Mouse (Mus musculus) gonadal fat pad, adult 2 months (tissue): ENCODE measurements around the gene Gm13030. TPM values are rescaled to one million over a fixed set of nuclear protein-coding genes. Genes with fewer than 3 reads are reported as not detected.
"Not testable (repeated sequence)": the region's sequence is repeated elsewhere in the genome, so short reads cannot be mapped to it uniquely, and the experiment has no call there.

Experiments
- DNase-seq: peaks from one replicate; pipeline ENCODE4 v3.0.0-alpha.2; 2012; ENCODE audit warnings: low read depth
- polyA plus RNA-seq: library from polyadenylated mRNA; depleted of rRNA; stranded (reverse); fragments of >200 nt; gene quantifications from 2 replicates; pipeline ENCODE4 v1.2.3, GENCODE M21; 2012; rRNA removed

The Gm13030 gene
- not detected in 2 replicates for polyA plus RNA-seq

GRCm38 (mm10) chr4:138873864-138874263, at the start of gene Gm13030:
TSS of gene Gm13030 (minus strand) at chr4:138873964.
- no peak for DNase-seq

GRCm38 (mm10) chr4:138922131-138922459, 48.3 kb upstream of the Gm13030 start:
- peak; percentile 36 for DNase-seq

GRCm38 (mm10) chr4:138921254-138922130, 47.7 kb upstream of the Gm13030 start:
- no peak for DNase-seq

- no peak for DNase-seq
Observed at GRCm38 (mm10) chr4:138917282-138917681, 43.5 kb upstream of the Gm13030 start.

DNA sequence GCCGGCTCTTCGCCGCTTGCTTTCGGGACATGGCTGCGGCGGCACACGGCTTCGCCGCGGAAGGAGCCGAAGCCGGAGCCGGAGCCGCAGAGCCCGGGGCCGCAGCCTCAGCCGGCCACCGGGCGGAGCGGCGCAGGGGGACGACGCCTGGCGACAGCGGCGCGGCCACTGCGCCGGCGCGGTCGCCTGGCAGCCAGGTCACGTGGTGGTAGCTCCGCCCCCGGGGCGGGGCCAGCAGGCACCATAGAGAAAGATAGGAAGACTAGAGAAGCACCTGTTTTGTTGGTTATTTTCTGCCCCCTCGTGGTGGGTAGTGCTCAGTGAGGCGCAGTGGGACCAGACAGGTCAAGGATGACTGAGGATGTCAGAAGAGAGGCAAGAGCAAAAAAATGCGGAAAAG, 40.0 kb upstream of the Gm13030 start, which contains the start of gene Otud3:
TSS of gene Otud3 (minus strand) at position 149 of the 400 bp plus-strand sequence.
- DNase-seq = peak; percentile 34

DNA sequence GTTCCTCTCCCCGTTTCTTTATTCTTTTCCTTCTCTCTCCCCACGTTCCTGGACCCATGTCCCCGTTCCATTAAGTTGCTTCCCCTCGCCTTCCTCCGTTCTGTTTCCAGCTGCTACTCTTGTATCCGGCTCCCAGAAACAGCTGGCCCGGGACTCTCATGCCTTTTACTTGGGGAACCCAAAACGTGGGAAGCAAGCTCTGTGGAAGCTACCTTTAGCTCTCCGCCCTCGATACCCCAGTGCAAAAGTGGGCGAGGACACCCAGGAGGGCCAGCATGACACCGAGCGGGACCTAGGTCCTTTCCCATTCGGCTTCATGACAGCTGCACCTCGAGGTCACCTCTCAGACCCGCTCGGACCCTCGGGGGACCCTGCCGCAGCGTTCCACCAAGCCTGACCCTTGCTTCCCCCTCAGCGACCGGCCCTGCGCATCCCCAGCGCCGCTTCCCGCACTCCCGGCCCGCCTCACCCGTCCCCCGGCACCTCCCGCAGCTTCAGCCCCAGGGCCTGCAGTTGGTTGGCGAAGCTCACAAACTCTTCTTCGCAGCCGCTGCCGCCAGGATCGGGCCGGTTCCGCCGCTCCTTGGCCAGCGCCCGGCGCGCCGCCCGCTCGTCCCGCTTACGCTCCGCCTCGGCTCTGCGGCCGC, 39.5 kb upstream of the Gm13030 start:
- no peak for DNase-seq

DNA sequence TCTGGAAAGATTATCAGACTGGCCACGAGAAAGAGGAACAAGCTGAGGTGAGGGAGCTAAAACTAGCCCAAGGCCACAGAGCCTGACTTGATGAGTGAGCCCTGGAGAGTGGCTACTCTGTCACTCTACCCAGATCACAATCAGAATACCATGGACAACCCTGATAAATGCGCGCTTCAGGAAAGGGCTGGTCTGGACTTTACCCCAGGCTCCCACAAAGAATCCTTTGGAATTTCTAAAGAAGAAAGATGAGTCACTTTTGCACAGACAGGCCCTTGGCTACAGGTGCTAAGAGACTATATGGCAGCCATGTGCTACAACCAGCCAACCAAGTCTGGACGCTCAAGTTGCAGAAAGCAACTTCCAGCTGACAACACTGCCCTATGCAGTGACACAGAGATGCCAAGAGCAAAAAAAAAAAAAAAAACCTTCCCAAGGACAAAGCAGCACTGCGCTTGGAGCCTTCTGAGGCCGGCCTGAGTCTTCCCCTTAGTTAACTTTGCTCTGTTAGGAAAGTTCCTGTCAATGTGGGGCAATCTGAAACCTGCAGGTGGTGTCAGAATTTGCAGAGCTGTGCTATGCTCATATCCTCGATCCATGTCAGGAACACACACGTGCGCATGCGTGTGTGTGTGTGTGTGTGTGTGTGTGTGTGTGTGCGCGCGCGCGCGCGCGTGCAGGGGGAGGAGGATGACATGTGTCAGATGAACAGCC, 32.0 kb upstream of the Gm13030 start:
- DNase-seq = no peak

GRCm38 (mm10) chr4:138899361-138899760, 25.6 kb upstream of the Gm13030 start:
- DNase-seq = no peak

DNA sequence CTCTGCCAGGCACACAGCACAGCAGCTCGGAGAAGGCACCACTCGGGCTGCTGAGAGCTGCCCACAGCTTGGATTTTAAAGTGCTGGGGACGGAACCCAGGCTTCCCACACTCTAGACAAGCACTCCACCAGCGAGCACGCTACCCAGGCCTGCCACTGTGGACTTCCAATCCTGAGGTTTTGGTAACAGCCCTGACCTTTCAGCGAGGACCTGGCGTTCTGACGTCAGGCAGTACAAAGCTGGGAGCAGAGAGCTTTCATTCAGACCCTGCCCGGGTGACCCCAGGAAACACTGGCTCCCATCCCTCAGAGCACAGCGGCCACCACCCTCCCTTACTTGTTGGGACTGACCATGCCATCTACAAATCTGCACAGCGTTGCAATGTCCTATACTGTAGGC, 20.0 kb upstream of the Gm13030 start:
- not testable (repeated sequence) for DNase-seq

- DNase-seq = no peak
Observed at GRCm38 (mm10) chr4:138892655-138893054, 18.9 kb upstream of the Gm13030 start.

DNA sequence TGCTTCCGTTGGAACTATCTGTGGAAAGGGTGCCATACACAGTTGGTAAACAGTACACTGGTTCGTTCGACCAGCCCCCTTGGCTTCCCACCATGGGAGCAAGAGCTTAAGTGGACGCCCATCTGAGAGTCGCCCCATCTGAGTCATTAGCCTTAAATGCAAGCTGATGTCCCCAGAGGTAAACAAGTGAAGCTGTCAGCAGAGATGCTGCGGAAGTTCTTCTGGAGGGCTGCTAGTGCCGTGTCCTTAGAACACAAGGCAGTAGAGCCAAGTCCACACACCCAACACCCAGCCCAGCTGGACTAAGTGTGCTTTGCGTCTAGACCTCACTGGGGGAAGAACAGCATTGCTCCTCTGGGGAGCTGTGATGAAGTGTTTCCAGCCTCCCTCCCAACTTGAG, 15.9 kb upstream of the Gm13030 start:
- DNase-seq = no peak

DNA sequence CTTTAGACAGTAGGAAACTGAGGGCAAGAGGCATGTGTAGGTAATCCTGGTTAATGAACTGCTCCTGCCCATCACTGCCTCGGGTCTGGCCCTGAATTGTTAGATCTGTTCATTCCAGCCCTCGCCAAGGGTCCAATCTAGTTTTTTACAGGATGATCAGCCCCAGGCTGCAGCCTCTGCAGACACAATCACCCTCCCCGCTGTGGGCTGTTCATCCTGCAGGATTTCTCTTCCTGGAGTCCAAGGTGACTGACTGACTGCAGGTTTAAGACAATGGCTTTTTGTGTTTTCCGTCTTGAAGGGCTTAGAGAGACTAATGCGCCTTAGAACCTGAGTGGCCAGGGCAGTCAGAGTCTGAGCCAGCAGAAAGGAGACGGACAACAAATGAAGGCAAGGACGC, 15.4 kb upstream of the Gm13030 start:
- no peak for DNase-seq

GRCm38 (mm10) chr4:138884261-138884660, 10.5 kb upstream of the Gm13030 start:
- no peak for DNase-seq

- no peak for DNase-seq
Observed at GRCm38 (mm10) chr4:138882179-138882578, 8.4 kb upstream of the Gm13030 start.

GRCm38 (mm10) chr4:138880811-138881584, 7.2 kb upstream of the Gm13030 start:
- DNase-seq = no peak

DNA sequence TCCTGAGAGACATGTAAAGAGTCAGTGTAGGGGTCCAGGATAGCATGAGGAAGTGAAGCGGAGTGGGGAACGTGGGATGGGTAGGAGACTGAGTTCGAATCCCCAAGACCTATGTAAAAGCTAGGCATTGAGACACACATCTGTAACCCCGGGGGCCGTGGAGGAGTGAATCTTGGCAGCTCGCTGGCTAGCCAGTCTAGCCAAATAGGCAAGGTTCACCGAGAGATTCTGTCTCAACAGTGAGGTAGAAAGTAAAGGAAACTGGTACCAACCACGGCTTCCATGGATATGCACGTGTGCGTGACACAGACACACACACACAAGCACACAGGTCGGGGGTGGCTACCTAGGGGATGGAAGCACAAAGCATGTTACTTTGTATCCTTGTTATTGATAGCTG, 6.0 kb upstream of the Gm13030 start:
- DNase-seq = no peak

DNA sequence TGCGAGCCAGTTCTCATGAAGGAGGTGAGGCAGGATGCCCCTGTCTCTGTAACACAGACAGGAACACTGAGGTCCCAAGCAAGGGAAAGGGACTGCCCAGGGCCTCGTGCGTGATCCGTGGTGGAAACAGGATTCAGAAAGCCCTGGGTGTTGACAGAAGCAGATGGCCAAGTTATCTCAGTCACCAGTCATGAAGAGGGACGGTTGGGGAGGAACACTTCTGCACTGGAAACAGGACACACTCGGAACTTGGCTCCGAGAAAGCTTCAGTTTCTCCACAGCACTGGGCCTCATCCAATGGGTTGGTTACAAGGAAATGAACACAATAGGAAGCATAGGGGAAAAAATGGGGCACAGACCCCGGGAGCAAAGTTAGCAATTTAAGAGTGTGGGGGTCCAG, 5.0 kb upstream of the Gm13030 start:
- no peak for DNase-seq

GRCm38 (mm10) chr4:138877731-138878130, 4.0 kb upstream of the Gm13030 start, which contains the start of gene Pla2g2e:
TSS of gene Pla2g2e (plus strand) at chr4:138877942.
- no peak for DNase-seq

- no peak for DNase-seq
Observed at GRCm38 (mm10) chr4:138875986-138876385, 2.2 kb upstream of the Gm13030 start.

DNA sequence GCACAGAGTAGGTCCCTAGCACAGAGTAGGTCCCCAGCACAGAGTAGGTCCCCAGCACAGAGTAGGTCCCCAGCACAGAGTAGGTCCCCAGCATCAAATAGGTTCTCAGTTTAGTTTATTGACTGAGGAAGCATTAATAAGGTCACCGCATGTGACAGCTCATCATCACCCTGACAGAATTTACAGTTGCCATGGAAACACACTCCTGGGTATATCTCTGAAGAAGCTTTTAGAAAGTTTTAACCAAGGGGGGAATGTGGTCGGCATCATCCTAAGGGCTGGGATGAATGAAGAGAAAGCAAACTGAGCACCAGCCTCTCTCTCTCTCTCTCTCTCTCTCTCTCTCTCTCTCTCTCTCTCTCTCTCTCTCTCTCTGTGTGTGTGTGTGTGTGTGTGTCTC, 1.5 kb upstream of the Gm13030 start:
- DNase-seq = not testable (repeated sequence)

GRCm38 (mm10) chr4:138868666-138869065, 5.1 kb downstream of the Gm13030 start:
- DNase-seq = no peak

GRCm38 (mm10) chr4:138866413-138866812, 7.4 kb downstream of the Gm13030 start:
- no peak for DNase-seq
